Mouse (Mus musculus): ENCODE data around the gene Ist1.

DNA sequence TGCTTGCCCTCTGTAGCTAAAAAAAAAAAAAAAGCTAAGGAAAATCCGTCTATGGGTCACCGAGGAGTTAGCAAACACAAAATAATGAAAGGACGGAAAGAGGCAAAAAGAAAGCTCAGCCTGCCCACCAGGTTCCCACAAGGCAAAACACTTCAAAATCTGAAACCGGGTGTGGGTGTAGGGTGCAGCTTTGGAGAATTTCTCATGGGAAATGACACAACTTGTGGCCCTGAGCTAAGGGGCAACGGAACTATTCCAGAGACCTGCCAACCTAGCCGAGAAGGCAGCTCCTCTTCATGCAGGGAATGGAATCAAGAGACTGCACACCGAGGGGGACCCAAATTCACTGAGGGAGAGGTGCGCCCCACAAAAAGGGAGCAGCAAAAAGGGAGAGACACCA lies 43.8 kb upstream of the Ist1 start:
- TF ChIP-seq GATA1 (IDR thresholded peaks at IDR 0.05; ENCODE audit: low read length), result no peak
- TF ChIP-seq TAL1 (IDR thresholded peaks at IDR 0.05; ENCODE audit: low read length), result no peak
